Mouse (Mus musculus): ENCODE measurements around the gene Ddc.
A peak's percentile ranks its signal among the peaks of the same experiment; 100 is the strongest.

Gene Ddc

DNA sequence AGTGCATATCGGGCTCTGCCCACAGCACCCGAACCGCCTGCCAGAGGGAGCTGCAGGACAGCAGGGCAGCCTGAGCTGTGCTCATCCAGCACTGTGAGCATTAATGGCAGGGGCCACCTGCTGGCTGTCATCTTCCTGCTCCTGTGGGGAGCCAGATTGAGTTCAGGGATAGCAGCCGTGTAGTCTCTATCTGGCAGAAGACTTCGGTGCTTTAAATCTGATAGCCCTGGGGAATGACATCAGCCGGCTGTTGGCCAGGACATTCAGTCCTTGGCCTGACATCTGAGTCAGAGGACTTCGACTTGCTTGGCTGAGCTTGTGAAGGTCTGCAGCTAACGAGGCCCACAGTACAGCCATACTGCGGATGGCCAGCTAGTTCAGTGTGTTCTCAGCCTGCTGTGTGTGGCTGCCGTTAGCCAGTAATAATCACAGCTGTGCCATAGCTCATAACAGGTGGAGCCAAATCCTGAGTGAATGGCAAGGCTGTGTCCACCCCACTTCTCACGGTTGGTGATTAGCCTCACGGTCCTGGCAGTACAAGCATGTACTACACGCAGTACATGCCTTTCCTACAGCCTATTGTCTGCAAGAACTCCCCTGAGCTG lies 53.5 kb downstream of the Ddc start:
- DNase-seq: peak; percentile 46

DNA sequence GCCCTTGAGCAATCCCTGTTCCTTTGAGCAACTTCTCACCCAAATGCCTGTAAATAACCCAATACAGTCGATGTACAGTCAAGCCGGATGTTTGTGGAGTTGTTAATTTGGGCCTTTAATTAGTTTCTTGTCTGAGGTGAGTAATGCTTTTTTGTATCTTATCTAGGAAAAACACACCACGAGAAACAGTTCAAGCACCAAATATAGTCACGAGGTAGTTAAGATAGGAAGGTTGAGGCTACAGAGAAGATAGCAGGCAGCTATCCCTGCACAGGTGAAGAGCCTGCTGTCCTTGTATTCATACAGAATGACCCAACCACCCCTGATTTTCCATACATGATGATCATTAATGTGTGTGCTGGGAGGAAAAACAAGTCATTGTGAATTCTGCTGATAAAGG lies 56.4 kb downstream of the Ddc start:
- no peak for DNase-seq

DNA sequence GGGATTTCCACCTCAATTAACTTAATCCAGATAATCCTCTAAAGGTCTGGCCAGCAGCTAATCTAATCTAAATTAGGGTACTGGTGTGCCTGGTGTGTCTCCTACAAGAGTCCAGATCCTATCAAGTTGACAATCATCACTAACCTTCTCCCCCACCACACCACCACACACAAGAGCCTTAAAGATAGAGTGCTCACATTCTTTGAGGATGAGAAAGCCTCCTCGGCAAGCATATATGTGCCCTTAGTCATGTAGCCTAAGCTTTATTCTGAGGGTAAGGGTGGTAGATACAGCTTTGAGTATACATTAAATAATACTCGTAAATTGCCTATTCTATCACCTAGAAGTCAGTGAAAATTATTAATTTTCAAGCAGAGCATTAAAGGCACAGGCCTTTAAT lies 57.2 kb downstream of the Ddc start:
- no peak for DNase-seq

DNA sequence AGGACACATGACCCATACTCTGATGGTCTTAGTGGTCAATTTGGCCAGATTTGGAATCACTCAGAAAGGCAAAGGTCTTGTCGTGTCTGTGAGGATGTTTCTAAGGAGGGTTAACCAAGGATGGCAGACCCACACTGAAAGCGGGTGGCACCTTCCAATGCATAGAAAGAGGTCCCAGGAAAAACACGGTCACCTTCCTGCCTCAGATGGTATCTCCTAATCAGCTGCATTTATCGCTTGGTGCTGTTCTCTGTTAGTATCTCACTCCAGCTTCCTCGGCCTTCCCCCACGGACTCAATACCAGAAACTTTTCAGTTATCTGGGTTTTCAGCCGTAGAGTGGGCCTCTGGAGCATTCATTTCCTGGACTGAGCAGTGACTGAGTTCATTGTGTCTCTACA lies 58.1 kb downstream of the Ddc start:
- DNase-seq: no peak

DNA sequence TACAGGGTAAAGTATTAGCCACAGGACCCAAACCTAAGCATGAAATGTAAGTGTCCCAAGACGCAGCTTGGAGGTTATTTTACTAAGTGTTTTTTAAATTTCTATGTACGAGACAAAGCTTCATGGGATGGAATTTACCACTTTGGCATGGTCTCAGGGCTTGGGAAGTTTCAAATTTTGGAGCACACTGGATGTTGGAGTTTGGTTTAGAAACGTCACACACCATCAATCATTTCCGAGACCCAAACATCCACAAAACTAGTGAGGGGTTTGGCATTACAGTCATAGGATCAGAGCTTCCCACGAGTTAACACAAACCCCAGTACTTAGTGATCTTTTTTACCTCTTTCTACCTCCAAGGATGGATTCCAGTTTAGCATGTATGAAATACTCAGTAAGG lies 60.6 kb downstream of the Ddc start:
- DNase-seq: no peak

DNA sequence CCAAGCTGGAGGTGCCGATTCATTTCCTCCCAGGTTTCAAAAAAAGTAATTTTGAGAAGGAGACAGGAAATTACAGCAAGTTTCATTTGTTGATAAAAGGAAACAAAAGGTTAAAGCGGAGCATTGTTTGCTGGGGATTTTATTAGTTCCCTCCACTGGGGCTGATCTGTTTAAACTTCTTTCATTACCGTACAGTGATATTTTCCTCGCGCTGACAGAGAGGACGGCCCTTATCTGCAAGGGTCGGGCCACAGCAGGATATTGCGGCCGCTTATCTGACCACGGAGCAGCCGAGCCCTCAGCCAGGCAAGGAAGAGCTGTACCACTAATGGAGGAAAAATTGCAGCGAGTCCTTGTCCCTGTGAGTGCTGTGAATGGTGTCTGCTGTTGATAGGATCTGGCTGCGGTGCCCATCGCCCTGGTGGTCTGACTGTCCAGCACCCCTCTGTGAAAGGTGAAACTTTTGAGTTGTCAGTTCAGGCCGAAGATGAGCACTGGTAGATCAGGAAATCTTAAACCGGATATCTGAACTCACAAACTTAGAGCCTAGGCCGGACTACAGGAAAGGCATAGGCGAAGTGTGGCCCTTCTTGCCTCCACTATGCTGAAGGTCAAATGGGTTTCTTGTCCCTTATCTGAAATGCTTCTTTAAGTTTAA lies 61.1 kb downstream of the Ddc start:
- no peak for DNase-seq

DNA sequence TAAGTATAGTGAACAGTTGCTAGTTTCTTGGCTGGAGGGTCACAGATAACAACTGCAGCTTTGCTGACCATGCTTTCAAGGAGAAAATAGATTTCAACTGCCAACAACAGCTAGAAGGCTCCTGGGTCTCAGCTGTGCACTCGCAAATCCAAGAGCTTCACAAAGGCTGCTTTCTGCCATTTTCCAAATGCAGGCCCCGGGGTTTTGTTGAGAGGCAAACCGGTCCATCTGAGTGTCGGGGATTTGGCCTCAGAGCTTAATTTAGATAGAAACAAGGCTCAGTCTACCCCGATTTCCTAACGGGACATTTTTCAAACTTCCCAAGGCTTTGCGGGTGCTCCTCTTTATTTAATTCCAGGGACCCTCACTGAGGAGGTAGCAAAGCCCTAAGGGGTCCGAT lies 61.7 kb downstream of the Ddc start:
- no peak for DNase-seq

DNA sequence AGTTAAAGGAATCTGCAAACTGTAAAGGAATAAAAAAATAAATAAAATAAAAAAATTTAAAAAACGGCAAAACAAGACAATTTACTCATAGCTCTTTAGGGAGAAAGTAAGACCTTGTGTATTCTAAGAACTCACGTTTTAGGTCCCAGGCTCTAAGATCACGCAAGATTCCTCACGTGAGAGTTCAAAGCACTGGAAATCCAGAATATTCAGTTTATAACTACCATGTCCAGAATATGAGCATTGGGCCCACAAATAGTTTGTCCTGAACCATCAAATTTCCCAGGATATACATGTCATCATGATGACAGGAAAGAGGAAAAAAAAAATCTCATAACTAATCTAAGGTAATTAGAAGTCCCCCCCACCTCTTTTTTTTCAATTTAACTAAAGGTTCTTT lies 62.2 kb downstream of the Ddc start:
- DNase-seq: no peak

DNA sequence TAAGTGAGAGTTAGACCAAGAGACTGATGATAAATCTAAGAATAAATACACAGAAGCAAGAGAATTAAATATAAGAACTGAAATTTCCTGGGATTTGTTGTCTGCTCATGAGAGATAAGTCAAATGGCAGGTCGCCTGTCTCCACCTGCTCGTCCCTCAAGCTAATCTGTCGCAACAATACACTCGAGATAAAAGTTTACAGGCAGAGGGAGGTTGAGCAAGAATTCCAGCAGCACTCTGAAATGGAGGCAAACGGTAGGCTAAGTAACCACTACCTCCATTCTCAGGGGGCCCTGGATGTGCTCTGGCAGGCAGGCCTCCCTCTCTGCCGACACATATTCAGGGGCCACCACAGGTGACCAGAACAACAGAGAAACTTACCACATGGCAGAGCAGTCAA lies 62.6 kb downstream of the Ddc start:
- DNase-seq: no peak

DNA sequence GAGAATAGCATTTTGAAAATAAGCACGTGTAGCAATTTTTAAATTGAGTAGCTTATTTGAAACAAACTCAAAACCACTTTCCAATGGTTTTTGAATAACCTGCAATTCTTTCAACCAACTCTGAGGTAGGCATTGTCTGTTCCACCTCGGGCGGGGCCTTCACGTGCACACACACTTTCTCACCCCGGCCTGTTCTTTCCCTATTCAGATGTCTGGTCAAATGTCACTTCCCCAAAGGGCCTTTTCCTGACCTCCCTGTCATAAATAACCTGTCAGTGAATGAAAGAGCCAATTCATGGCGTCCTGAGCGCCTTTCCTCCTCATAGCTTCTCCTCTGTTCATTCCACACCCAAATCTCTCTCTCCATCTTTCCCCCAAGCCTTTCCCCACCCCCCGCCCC lies 64.8 kb downstream of the Ddc start:
- DNase-seq: no peak

DNA sequence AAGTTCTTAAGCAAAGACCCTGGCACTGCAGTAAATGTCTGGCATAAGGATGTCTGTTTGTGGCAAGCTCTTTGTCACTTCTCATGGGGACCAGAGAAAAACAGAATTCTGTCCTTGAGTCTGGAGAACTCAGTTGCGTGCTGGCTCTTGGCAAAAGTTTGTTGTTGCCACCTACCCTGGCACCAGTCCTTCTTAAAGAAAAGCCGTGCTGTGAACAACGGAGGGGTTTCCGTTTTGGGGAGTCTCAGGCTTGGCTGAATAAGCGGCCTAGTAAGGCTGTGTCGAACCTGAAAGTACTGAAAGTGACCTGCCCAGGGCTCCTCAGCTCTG lies 65.2 kb downstream of the Ddc start:
- no peak for DNase-seq

DNA sequence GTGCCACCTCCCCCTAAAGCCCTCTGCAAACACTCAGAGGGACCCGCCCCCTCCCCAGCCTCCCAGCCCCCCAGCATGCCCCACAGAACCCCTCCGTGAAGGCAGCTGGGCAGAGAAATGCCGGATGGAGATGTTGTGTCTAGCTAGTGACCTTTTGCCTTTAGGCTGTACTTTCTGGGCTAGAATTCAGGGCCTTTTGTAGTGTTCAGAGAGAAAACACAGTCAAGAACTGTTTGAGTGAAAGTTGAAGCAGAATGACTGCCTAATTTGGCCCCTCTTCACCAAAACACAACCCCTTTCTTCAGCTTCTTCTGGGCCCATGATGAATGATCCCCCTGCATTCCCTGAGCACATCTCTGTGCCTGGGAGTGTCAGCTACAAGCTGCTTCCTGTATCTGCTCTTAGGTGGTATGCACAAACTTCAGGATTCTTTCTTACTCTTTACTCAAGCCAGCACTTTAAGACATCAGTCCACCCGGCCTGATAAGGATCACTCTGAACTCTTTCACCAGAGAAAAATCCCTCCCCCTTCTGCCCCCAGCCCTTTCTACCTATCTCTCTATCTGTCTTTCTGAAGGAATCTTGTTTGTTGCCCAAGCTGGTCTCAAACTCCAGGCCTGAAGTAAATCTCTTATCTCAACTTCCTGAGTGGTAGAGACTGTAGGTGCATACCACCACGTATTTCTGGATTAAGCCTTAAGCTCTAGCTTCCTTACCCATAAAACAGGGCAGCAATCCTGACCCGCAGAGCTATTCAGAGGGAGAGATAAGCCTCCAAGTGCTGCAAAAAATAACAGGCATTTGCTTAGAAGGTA lies 65.8 kb downstream of the Ddc start:
- DNase-seq: no peak

DNA sequence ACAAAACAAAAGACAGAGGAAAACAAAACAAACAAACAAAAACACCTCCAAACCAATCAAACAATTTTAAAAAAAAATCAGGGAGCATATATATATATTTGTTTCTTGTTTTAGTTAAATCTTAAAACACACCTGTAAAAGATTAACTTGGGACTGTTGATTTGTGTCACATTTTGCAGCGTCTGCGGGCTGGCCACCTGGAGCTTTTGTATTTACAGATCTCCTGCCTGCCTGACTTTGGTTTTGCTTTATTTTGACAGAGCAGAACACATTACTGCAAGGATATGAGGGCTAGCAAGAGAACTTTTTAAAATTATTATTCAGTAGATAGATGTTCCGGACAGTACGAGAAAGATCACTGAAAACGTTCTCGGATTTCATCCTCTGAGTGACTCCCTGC lies 66.4 kb downstream of the Ddc start:
- no peak for DNase-seq

DNA sequence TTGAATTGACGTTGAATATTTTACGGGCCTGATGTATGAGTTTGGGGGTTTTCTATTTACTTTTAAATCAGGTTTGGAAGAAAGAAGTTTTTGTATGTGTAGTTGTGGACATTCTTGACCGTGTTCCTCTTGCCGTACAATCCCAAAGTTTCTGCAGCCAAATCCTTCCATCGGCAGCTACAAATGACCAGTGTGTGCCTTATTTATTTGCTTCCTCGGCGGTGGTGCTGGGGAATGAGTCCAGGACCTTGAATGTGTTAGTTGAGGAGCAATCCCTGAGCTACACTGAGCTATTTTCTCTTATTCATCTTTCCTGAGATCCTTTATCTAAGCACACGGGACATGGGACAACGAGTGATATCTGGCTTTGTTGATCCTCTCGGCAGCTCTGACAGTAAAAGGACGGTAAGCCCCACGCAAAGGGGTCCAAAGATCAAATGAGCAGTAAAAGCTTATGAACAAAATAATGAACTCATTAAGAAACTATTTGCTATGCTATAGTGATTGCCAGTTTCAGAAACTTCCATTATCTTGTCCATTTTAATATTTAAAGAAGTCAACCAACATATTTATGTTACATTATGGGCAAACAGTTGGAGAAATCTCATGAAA lies 67.0 kb downstream of the Ddc start:
- no peak for DNase-seq

DNA sequence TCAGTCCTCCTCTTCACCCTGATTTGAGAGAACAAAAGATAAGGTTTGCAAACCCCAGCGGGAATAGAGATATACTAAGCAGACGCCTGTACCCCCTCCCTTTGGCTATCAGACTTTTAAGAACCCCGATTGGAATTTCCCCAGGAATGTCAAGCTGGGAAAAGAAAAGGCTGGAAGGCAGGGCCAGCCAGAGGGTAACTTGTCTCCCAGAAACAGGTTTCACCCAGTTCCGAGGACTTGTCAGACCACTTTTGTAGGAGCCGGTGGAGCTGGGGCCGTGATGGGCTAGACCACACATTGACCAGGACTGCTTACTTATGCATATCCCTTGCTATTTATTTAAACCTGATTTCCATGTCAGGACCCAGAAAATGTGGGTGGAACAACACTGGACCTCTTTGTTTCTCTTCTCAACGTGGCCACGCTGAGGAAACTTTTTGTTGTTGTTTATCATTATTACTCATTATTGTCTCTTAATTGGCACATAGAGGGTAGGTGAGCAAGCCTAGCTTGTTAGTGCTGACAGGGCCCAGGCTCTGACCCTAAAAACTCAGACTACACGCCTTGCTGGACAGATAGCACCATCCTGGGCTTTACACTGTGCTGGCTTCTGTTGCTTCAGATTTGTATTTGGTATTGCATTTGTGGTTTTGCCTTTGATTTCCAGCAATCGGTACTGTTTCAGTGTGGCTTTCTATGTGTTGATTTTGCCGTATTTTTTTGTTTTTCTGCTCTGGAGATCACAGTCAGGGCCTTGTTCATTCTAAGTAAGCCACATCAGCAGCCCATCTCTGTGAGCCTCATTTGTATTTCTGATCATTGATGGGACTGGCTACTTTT lies 68.6 kb downstream of the Ddc start:
- DNase-seq: peak; percentile 30

DNA sequence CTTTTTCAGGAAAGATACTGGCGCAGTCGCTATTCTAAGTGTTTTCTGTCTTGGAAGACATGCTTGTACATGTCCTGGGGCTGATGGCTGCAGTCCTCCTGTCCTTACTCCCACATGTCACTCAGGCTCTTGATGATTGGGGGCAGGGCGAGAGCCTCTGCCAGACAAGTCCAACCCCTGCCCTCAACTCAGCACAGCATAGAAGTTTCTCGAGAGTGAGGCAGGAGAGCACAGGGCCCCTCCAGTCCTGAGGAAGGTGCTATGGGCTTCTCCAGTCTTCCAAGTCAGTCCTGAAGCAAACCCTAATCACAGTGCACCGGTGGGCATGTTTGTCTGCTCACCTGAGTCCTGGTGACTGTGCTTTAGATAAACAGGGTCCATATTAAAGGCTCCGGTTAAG lies 69.2 kb downstream of the Ddc start:
- DNase-seq: no peak

DNA sequence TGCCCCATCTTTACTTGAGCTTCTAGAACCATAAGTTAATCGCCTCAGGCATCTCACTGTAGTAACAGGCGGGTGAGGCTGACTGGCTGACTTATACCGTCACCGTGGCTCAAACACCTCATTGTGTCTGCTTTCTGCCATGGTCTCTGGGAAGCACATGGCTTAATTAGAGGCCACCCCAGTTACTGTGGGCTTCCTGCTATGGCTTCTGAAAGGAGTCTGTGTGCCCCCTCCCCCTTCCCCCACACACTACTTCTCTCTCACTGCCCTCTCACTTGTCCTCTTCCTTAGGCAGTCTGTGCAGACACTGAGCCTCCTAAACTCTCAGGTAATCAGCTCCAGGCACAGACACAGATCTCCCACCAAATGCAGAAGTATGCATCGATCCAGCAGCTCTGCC lies 69.7 kb downstream of the Ddc start:
- no peak for DNase-seq

DNA sequence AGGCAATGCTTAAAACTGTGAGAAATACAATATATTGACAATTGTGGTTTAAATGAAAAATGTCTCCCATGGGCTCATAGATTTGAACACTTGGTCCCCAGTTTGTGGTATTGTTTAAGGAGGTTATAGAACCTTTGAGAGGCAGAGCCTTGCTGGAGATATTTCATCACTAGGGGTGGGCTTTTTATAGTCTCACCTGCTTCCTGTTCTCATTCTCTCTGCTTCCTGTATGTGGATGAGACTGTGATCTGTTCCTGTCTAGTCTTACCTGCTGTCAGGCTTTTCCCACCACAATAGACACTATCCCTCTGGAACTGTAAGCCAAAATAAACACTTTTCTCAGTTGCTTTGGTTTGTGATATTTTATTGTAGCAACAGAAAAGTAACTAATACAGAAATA lies 71.5 kb downstream of the Ddc start:
- DNase-seq: no peak

DNA sequence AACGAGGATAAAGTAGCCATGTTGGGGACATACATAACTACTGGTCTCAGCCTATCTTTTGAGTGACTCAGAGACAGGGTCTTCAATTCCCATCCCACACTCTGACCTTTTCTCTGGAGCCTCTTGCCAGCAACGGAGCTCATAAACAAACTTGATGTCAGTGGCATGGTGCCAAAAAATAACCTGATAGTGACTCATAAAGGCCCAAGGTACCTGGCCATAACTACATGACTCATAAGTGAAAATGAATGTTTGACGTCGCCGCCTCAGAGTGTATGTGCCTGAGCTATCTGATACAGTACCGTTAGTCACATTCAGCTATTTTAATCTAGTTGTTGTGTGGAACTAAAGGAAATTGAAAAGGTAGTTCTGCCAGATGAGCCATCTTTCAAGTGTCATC lies 72.3 kb downstream of the Ddc start:
- no peak for DNase-seq

DNA sequence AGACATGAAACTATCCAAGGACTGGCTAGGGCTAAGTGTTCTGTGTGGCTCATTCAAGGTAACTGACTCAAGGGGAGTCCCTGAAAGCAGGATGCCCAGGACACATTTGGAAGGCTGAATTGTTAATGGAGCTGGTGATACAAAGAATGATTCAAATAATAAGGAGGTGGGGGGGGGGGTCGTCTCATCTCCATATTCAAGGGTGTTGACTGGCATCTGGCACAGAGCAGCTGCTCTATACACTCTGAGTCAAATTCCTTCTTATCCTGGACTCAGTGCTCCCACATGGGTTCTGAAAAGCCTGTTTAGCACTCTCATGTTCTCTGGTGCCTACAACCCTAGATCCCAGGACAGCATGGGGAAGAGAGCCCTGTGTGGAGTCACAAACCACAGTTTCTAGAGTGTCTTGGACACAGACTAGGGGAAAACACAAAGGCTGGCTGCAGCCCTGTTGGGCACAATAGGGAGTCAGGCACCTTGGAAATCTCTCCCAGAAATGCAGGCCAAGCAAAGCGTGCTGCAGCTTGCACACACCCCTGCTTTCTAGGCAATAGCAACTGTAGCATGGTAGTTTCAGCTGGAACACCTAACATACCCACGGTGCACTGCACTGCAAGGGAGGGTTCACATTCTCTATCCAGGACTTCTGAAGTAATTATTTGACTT lies 72.8 kb downstream of the Ddc start:
- no peak for DNase-seq

DNA sequence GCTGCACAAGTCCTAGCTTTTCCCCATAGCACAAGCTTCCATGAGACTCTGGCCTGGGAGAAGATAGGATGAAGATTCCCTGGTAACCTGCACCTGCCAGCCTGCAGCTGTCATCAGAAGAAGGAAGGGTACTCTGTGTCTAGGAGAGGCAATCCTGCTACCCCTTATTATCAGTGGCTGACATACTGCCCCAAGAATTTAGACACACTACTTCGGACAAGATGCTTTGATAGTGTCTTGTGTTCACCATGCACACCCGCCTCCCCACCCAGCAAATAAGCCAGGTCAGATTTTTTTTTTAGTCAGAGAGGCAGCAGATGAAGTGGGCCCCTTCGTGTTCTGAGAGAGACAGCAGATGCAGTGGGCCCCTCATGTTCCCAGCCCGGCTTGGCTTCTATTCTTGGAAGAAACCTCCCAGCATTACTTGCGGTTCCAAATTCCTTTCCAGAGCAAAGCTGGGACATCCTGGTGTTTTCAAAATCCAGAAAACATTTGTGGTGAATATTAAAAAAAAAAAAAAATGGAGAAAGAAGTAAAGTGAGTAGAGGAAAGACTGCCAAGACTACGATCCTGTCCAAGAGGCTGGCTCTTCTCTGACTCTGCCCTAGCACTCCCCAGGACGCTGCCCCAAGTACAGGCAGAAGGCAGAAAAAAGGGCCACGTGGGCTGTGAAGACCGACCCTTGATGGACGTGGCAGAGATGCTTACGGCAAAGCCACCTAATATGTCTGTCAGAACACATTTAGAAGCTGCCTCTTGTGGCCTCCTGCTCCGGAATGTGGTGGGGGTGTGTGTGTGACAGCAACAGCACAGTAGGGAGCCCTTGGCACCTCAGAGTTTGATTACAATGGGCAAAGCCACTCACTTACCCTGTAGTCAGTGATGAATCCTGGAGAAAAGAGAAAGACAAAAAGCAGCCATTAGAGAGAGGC lies 73.7 kb downstream of the Ddc start:
- no peak for DNase-seq
